Mouse (Mus musculus) lung, postnatal 0 days (tissue): ENCODE results near the gene Fryl. TPM values are rescaled to one million over a fixed set of nuclear protein-coding genes. Genes with fewer than 3 reads are reported as not detected.

Experiments
- ATAC-seq: fragments of 200-750 bp; cut with Nextera tagmentation; 2 replicates; pipeline ENCODE4 v1.8.0; 2017; ENCODE audit warnings: moderate library complexity
- DNase-seq: peaks from one replicate; pipeline ENCODE4 v3.0.0-alpha.2; 2016; ENCODE audit warnings: low spot score
- H3K27ac ChIP-seq: fragments of 300-500 bp; sonication (generic); 2 replicates; pipeline ENCODE4 v1.5.1; 2014; ENCODE audit warnings: antibody characterized with exemption, mild to moderate bottlenecking, low read length, mixed read lengths
- H3K27me3 ChIP-seq: fragments of 300-500 bp; sonication (generic); replicated peaks from 2 replicates; pipeline ENCODE4 v1.6.1; 2014; ENCODE audit warnings: low read length, mixed read lengths; ENCODE audit not compliant: insufficient read depth
- H3K36me3 ChIP-seq: fragments of 300-500 bp; sonication (generic); 2 replicates; pipeline ENCODE4 v1.6.1; 2014; ENCODE audit warnings: low read length, mixed read lengths; ENCODE audit not compliant: insufficient read depth
- H3K4me1 ChIP-seq: fragments of 300-500 bp; sonication (generic); 2 replicates; pipeline ENCODE4 v1.6.1; 2014; ENCODE audit warnings: antibody characterized with exemption, low read depth, low read length, mixed read lengths; ENCODE audit not compliant: insufficient read depth
- H3K4me2 ChIP-seq: fragments of 300-500 bp; sonication (generic); replicated peaks from 2 replicates; pipeline ENCODE4 v1.6.1; 2014; ENCODE audit warnings: low read depth, mild to moderate bottlenecking, low read length, moderate library complexity, mixed read lengths
- H3K4me3 ChIP-seq: fragments of 300-500 bp; sonication (generic); 2 replicates; pipeline ENCODE4 v1.5.1; 2014; ENCODE audit warnings: low read depth, low read length
- H3K9ac ChIP-seq: fragments of 300-500 bp; sonication (generic); replicated peaks from 2 replicates; pipeline ENCODE4 v1.6.1; 2014; ENCODE audit warnings: low read depth, mild to moderate bottlenecking
- H3K9me3 ChIP-seq: fragments of 300-500 bp; sonication (generic); 2 replicates; pipeline ENCODE4 v1.6.1; 2016; ENCODE audit warnings: low read length, mixed read lengths
- CTCF ChIP-seq: IDR thresholded peaks from 2 replicates; pipeline ENCODE4 v1.5.1; 2016; ENCODE audit warnings: antibody characterized with exemption, mild to moderate bottlenecking
- EP300 ChIP-seq: IDR thresholded peaks from 2 replicates; pipeline ENCODE4 v1.6.1; 2016; ENCODE audit warnings: antibody characterized with exemption, mild to moderate bottlenecking, control low read depth
- WGBS: fragments of 180-500 bp; shearing (Covaris S2); extraction: QIAGEN DNeasy Blood & Tissue Kit; methylation state at CpG from one replicate; pipeline ENCODE4 v1.1.7; 2014; 5-methylcytosine and 5-hydroxymethylcytosine counted together
- polyA plus RNA-seq: library from polyadenylated mRNA; unstranded; fragments of >200 nt; fragmentation: Nextera tagmentation; extraction: Ambion mirVana; gene quantifications from 2 replicates; pipeline ENCODE4 v1.2.1, GENCODE M21; 2015

The Fryl gene
- polyA plus RNA-seq, 1 experiment from 2014 or later: 20.9 TPM

DNA sequence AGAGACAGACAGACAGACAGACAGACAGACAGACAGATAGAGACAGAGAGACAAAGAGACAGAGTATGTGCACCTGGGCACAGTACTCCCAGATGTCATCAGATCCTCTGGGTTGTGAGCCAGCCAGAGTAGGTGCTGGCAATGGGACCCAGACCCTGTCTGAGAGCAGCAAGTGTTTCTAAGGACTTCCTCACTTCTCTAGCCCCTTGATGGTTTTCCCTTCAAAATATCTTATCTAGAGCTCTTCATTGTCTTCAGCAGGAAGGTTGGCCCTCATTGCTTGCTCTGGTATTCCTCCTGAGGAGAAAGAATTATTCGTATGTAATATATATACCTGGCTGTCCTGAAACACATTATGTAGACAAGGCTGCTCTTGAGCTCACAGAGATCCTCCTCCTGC lies 263.9 kb downstream of the Fryl start:
- Histone ChIP-seq H3K4me3 (no peak overlapping the region), H3K4me2 (no peak overlapping the region), H3K4me1 (no peaks in the 10 kb centered on the region), H3K27me3 (no peaks in the 10 kb centered on the region), H3K27ac (no peak overlapping the region), H3K9ac (no peak overlapping the region), H3K36me3 (no peaks in the 10 kb centered on the region), H3K9me3 (no peaks in the 10 kb centered on the region)
- DNase-seq (no peak), ATAC-seq (no peak)
- 93% methylated on average over 1 of the region's 1 CpGs for WGBS
- no peak for TF ChIP-seq CTCF
- TF ChIP-seq EP300: no peak

DNA sequence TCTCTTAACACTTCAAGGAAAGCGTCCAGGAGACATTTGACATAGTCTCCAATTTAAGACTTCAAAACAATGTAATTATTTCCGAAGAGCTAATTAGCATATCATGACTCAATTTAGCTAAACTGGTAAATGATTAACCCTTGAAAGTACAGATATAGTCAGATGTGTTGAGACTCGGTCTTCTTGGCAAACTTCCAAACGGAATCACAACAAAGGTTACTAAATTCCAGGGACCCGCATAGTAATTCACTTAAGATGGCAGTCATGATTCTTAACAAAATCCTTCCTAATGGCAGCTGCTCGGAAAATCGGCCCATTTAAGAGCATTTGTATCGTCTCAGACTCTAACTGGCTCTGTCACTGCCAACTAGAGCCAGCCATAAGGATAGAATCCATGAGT lies 266.7 kb downstream of the Fryl start:
- Histone ChIP-seq H3K27ac (no peak overlapping the region), H3K9me3 (no peaks in the 10 kb centered on the region), H3K9ac (no peak overlapping the region), H3K36me3 (no peaks in the 10 kb centered on the region), H3K27me3 (no peaks in the 10 kb centered on the region), H3K4me2 (no peak overlapping the region), H3K4me3 (no peak overlapping the region), H3K4me1 (no peaks in the 10 kb centered on the region)
- DNase-seq (no peak), ATAC-seq (no peak)
- TF ChIP-seq EP300: no peak
- WGBS: 65% methylated on average over 8 of the region's 8 CpGs

DNA sequence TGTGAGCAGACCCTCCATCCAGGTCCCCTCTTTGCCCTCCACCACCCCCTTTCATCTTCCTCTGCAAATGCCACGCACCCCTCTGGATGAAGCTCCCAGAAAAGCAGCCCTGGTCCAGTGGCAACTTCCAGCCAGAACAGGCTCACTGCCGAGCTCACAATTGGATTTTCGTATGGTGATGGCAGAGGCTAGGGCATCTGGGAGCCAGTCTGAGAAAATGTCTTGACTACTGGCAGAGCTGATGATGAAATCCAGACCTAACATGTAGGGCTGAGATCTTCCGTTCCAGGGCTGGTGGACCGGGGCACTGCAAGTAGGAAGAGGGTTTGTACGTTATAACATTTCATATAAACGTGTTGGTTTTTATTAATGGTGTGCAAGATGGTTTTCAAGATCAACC lies 268.6 kb downstream of the Fryl start:
- no peak overlapping the region for H3K9ac ChIP-seq
- H3K27ac ChIP-seq: no peak overlapping the region
- no peak for DNase-seq
- no peaks in the 10 kb centered on the region for H3K4me1 ChIP-seq
- no peaks in the 10 kb centered on the region for H3K36me3 ChIP-seq
- no peaks in the 10 kb centered on the region for H3K9me3 ChIP-seq
- H3K4me2 ChIP-seq: no peak overlapping the region
- H3K27me3 ChIP-seq: no peaks in the 10 kb centered on the region
- no peak for TF ChIP-seq CTCF
- no peak for TF ChIP-seq EP300
- 83% methylated on average over 7 of the region's 7 CpGs for WGBS
- ATAC-seq: no peak
- no peak overlapping the region for H3K4me3 ChIP-seq

DNA sequence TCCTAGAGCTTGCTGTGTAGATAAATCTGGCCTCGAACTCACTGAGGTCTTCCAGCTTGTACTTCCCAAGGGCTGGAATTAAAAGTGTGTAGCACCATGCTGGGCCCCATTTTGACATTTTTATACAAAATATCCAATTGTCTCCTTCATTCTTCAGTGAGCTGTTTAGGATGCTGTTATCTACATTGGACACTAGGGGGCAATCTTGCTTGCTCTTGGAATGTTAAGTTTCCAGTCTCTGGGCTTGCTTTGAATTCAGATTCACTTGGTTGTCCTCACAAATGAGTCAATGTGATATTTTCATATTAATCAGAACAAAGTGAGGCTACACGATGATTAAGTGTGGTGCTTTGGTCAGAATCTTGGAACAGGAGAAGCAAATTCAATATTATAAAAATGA lies 272.3 kb downstream of the Fryl start:
- peak; percentile 75 for DNase-seq
- no peak for ATAC-seq
- no peaks in the 10 kb centered on the region for H3K27me3 ChIP-seq
- no peak overlapping the region for H3K4me3 ChIP-seq
- H3K4me1 ChIP-seq: no peaks in the 10 kb centered on the region
- H3K9ac ChIP-seq: no peak overlapping the region
- H3K36me3 ChIP-seq: 0 out of 2 replicates have a peak, but pooled peaks cover 5% of the 10 kb centered on the region
- TF ChIP-seq EP300: no peak
- peak; percentile 85 for TF ChIP-seq CTCF
- H3K27ac ChIP-seq: no peak overlapping the region
- WGBS: 8% methylated on average over 2 of the region's 2 CpGs
- H3K4me2 ChIP-seq: no peak overlapping the region
- H3K9me3 ChIP-seq: no peaks in the 10 kb centered on the region

DNA sequence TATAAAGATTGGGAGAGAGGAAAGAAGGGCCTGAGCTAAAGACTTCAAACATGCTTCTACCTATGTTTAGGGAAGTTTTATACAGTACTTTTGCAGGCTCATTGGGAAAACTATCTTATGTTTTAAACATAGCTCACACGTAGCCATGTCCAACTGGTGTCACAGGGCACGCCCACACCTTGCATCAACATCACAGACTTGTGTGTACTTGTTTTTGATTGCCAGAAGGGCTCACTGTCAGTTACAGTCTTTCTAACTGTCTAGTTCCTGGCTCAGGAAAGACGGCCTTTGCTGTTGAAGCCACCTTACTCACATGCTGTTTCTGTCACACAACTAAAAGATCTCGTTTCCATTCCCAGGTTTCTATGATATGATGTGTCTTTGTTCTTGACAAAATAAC lies 279.9 kb downstream of the Fryl start:
- TF ChIP-seq EP300 (no peak), CTCF (no peak)
- H3K4me3 ChIP-seq: no peak overlapping the region
- no peaks in the 10 kb centered on the region for H3K4me1 ChIP-seq
- no peak overlapping the region for H3K9ac ChIP-seq
- ATAC-seq: no peak
- peaks cover 34% of the 10 kb centered on the region for H3K36me3 ChIP-seq
- H3K9me3 ChIP-seq: no peaks in the 10 kb centered on the region
- H3K27ac ChIP-seq: no peak overlapping the region
- WGBS: 87% methylated on average over 4 of the region's 4 CpGs
- no peak for DNase-seq
- no peak overlapping the region for H3K4me2 ChIP-seq
- H3K27me3 ChIP-seq: no peaks in the 10 kb centered on the region

DNA sequence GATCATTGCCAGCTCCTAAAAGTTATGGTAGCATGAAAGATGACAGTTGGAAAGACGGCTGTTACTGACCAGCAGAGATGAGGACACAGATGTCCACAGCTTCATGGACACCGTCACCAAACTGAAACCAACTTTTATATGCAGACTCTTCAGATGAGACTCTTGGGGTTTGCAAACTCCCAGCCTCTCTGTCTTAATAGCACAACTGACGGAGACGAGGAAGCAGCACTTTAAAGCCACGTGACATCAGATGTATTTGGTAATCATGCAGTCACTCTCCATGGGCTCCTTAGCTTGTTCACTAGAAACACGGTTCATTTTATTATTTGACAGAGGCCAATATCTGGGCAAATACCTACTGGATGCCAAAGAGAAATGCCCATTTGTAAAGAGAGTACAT lies 280.4 kb downstream of the Fryl start:
- Histone ChIP-seq H3K9me3 (no peaks in the 10 kb centered on the region), H3K27ac (no peak overlapping the region), H3K36me3 (peaks cover 34% of the 10 kb centered on the region), H3K4me2 (no peak overlapping the region), H3K27me3 (no peaks in the 10 kb centered on the region), H3K4me1 (no peaks in the 10 kb centered on the region), H3K4me3 (no peak overlapping the region), H3K9ac (no peak overlapping the region)
- WGBS: 79% methylated on average over 6 of the region's 6 CpGs
- ATAC-seq (no peak), DNase-seq (no peak)
- no peak for TF ChIP-seq EP300
- no peak for TF ChIP-seq CTCF

DNA sequence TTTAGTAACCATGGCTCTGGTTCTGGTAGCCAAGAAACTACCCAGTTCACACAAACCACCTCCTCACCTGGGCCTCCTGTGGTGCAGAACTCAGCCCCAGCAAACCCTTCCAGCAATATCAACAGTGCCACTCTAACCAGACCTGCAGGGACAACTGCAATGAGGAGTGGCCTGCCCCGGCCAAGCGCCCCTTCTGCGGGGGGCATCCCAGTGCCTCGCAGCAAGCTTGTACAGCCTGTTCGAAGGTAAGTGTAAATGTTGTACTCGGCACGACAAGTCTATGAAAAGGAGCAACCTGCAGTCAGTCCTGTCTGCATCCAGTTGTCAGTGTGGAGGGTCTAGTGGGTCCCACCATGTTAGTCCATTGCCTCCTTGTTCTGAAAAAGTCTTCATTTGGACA lies 281.8 kb downstream of the Fryl start, which contains the start of gene Gm10135:
Gene Gm10135, minus strand, starts transcription at position 101 of the 400 bp plus-strand sequence.
- no peak within 1 kb of the TSS for H3K27ac ChIP-seq
- no peaks in the 10 kb centered on the region for H3K9me3 ChIP-seq
- DNase-seq (no peak), ATAC-seq (no peak)
- H3K4me2 ChIP-seq: no peak within 1 kb of the TSS
- TF ChIP-seq EP300: no peak
- no peak for TF ChIP-seq CTCF
- H3K4me1 ChIP-seq: no peaks in the 10 kb centered on the region
- H3K27me3 ChIP-seq: no peaks in the 10 kb centered on the region
- H3K4me3 ChIP-seq: no peak within 1 kb of the TSS
- peaks cover 33% of the 10 kb centered on the region for H3K36me3 ChIP-seq
- 90% methylated on average over 7 of the region's 7 CpGs for WGBS
- H3K9ac ChIP-seq: no peak within 1 kb of the TSS
